Mouse (Mus musculus) adrenal gland, postnatal 25 days (tissue): Measurements from ENCODE around the gene Gpr155. TPM values are rescaled to one million over a fixed set of nuclear protein-coding genes. Genes with fewer than 3 reads are reported as not detected.

Experiments
- DNase-seq: peaks from one replicate; pipeline ENCODE4 v3.0.0; 2021; ENCODE audit warnings: mixed read lengths
- total RNA-seq: library from RNA; stranded (reverse); gene quantifications from 2 replicates; pipeline ENCODE4 v1.2.3, GENCODE M21; 2021

Gene Gpr155
- total RNA-seq, 1 experiment from 2014 or later: 8.3 TPM

DNA sequence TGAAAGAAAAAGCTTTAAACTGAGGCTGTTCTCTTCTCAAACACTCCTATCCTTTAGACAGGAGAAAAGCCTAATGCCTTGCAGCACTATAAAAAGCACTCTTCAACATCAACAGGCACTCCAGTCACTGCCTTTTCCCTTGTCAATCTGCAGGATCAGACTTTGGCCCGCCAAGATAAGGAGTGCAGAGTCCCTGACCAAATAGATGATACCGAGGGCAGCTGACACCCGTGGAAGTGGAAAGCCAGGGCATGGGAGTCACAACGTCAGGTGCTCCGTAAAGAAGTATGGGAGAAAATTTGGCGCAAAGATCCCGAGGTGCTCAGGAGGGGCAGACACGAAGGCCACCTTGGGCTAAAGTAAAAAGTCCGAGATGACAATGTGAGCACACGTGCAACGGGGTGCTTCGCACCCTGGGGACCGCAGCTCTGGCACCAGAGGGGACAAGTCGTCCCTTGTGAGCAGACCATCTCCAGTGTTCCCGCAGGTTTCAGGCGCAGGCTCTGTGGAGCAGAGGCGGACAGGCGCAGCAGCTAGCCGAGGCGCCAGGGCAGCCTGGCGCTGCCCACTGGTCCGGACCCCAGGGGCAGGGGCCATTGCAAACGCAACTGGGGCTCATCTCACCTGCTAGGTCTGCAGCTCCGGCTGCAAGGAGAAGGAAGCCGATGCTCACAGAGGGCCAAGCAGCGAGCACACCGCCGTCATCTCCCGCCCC is 574 bp downstream of the Gpr155 start:
- no peak for DNase-seq

DNA sequence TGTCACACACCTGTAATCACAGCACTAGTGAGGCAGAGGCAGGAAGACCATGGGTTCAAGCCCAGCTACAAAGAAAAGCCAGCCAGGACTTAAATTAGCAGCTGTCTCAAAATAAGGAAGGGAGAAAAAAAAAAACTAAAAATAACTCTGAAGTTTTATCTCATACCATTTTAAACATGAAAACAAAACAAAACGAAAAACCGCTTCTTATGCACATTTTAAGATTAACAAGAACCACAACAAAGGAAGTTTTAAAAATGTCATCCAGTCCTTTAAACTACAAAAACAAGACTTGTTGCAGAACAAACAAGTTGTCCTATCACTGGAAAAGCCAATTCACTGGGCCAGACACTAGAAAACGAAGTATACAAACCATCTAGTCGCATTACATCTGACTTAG is 1.2 kb downstream of the Gpr155 start:
- no peak for DNase-seq

DNA sequence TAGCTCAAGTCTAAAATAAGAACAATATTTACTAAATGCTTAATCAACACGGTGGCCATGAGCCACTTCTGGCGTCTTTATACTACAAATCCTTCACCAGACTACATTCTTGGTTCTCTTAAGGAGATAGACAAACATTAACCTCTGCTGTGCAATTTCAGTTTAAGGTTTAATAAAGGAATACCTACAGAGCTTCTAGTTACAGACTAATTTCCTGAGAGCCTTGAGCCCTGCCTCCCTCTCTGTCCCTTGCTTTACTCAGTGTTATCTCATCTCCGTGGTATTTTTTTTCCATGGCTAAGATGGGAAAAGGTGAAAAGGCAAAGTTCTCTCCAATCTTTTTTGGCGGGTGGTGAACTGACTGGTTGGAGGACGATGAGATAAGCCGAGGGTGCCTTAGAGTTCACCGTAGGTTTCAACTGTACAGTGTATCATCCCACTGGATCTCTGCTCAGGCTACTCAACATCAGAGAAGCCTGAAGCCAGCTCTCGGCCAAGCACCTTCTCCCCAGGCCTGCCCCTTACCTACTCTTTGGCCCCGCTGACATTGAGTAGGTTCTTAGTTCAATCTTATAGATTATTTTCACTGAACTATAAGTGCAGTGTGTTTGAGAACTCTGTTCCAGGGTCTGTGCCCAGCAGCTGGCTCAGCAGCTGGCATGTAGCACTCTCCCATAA is 5.9 kb downstream of the Gpr155 start:
- DNase-seq: no peak

DNA sequence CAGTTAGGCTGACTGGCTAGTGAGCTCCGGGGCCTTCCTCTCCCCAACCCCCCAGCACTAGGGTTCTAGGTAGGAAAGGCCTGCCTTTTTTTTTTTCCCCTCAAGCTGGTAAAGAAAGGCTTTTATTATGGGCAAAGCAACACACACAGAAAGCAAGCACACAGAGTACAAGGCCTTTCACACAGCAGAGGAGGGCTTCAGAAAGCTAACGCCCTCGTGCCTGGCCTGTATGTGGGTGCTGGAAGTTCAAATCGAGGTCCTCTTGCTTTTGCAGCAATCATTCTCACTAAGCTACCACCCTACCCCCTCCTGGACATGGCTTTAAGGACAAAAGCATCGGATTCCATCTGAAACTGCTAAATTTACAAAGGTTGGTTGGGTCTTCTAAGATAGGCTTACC is 6.7 kb downstream of the Gpr155 start:
- no peak for DNase-seq

DNA sequence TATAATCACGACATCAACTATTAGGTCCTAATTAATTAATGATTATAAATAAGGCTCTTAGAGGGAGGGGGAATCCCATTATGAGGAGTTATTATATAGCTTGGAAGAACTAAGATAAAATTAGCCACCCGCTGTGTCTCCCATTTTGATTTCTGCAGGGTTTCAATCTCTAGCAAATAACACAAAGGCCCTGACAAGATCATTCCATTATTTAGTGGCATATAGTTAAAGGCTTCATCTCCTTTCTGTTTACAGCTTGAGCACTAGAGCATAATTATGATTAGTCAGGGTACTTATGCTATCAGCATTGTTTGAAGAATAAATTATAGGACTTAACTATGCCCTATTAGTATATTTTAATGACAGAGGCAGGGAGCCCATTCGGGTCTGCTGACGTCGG is 8.0 kb downstream of the Gpr155 start:
- DNase-seq: no peak

DNA sequence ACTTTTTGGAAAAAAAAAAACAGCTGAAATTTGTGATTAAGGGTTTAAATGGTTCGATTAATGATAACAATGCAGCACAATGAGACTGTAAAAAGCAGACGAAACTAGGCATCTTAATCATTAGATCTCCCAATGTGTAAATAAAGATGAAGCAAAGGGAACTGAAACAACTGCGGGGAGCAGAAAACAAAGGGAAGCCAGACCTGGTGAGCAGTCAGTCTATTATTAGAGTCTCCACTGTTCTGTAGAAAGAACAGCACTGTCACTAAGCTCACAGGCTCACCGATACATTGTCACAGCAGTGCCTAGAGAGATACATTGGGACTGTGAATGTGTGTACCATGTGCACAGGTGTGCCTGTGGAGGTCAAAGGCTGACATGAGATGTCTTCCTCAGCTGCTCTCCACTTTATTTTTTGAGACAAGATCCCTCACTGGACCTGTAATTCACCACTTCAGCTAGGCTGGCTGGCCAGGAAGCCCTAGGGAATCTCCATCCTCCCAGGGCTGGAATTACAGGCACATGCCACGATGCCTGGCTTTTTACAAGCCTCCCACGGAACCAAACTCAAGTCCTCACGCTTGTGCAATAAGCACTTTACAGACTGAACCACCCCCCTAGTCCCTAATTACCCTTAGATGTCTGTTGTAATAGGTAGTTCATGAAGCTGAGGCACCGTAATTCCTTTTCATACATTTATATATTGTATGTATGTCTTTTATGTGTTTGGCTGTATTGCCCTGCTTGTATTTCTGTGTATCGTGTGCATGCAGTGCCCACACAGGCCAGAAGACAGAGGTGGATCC is 14.6 kb downstream of the Gpr155 start:
- DNase-seq: no peak

DNA sequence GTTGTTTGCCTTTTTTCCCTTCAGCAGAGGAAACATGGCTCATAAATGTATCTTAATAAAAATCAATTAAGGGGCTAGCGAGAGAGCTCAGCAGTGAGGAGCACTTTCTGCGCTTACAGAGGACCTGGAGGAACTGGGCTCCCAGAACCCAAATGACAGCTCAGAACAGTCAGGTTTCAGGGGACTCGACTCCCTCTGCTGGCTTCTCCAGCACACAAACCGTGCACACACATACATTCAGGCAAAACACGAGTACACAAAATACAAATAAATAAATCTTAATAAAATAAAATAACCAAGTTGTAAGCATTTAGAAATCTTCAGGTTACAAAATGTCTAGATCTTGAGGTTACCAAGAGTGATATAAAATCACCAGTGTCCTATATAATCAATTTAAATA is 22.9 kb downstream of the Gpr155 start:
- no peak for DNase-seq

DNA sequence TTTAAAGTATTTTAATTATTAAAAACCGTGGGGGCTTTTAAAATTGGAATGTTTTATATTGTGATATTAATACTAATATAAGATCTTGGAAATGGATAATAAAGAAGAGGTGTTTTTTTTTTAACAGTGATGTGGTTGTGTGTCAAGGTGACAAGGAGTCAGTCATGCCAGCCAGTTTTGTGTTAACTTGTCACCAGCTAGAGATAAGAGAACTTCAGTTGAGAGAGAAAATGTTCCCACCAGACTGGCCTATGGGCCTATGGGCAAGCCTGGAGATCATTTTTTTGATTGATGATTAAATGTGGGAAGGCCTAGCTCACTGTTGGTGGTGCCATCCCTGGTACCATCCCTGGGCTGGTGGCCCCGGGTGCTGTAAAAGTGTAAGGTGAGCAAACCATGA is 25.8 kb downstream of the Gpr155 start:
- no peak for DNase-seq

DNA sequence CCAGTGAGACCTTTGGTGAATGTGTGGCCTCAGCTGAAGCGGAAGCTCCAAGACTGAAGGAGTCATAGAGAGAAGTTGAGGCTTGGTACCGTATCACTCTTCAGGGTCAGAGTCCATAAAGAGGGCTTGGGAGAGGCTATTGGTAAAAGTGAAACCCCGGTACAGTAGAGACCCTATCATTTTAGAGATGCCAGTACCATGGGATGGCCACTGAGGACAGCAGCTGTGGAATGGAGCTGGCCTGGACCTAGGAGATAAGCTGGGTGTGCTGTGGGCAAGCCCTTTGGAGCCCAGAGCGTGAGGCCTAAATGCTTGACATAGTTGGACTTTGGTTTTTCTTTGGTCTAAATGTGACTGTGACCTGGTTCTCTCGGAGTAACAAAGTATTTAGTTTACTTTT is 26.4 kb downstream of the Gpr155 start:
- DNase-seq: no peak

DNA sequence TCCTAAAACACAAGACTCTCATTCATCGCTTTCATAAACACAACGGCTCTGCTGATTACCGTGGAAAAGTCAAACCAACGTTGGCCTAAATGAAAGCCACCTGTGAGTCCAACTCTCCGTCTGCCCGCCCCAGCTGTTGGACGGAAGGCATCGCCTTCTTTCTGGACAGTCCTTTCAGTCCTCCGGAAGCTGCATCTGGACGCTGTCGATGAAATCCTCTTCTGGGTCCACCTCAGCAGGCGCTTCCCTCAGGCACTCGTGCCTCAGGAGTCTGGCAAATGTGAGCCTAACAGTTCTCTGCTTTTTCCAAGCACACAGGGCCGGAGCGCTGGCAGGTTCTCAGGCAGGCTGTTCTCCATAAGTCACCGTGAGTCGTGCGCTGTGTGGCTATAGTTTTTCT is 29.4 kb downstream of the Gpr155 start:
- no peak for DNase-seq

DNA sequence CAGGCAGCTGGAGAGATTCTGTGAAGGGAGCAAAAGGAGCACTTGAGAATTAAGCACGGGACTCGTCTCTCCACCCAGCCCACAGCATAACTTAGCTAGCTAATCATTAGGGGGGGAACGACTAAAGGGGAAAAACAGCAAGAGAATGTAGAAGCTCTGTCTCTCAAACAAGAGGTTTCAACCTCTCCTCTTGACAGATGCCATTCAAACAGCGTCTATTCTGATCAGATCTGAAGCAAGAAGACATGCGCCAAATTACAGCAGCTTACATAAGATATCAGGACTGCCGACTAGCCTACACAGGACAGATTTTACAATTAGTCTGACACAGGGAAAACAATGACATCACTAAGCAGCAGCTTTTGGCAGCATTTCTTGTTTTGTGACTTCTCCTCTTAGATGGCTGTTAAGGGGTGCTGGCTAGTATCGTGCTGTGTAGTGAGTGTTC is 34.4 kb downstream of the Gpr155 start:
- no peak for DNase-seq

DNA sequence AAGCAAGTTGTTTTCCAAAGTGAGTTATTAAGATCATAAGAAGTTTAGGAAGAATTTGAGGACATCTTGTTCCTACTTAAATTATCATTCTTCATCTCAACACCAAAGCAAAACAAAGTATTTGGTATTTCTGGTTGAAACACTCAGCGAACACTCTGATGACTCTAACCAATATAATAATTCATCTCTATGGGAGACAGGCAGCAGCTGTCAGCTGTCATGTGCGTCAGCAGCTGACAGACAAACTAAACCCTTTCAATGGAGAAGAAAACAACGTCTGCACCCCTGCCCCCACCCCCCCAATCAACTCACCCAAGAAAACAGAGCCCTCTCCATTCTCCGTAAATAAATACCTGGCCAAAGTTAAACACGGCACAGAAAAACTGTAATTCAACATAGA is 34.9 kb downstream of the Gpr155 start:
- no peak for DNase-seq

DNA sequence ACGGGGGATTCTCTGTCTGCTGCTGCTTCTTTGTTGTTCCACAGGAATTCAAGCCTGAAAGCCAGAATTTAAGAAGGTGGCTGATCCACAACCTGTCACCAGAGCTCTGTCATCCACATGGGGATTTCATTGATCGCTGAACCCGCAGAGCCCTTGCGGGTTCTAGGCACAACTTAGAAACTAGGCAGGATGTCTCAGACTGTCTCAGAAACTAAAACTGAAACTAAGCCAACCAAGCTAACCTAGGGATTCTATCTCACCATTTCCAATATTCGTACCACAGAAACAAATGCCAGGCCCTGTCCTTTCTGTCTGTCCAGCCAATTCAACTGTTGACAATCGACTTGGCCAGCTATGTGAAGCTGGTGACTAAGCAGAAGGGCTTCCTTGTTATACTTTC is 38.2 kb downstream of the Gpr155 start:
- no peak for DNase-seq

DNA sequence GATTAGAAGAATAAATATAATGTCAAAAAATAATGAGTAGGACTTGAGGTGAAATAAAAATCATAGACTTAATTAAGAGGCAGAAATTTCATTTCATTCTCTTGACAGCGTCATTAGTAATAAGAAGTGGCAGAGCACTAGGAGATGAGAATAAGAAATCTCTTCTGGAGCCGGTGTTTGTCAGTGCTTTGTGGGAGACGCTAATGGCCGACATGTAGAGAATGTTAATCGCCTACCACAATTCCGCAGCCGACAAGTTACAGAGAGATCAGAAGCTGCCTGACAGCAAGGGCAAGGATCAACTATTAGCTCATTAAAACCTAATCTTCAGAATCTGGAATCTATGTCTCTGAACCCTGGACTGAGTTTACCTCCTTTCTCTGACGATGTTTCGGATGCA is 38.6 kb downstream of the Gpr155 start:
- no peak for DNase-seq

DNA sequence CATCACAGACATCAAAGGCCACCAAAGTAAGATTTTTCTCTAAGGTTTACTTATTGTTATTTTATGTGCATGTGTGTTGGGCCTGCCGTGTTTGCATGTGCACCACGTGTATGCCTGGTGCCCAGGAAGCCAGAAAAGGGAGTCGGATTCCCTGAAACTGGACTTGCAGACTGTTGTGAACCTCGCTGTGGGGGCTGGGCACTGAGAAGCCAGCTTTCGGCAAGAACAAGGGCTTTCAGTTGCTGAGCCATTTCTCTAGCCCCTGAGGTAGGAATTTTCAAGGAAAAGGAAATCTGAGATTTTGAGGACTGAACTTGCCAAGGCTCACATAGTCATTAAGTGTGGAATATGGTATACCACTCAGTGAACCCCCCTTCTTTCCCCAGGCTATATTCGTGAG is 39.2 kb downstream of the Gpr155 start:
- DNase-seq: no peak

DNA sequence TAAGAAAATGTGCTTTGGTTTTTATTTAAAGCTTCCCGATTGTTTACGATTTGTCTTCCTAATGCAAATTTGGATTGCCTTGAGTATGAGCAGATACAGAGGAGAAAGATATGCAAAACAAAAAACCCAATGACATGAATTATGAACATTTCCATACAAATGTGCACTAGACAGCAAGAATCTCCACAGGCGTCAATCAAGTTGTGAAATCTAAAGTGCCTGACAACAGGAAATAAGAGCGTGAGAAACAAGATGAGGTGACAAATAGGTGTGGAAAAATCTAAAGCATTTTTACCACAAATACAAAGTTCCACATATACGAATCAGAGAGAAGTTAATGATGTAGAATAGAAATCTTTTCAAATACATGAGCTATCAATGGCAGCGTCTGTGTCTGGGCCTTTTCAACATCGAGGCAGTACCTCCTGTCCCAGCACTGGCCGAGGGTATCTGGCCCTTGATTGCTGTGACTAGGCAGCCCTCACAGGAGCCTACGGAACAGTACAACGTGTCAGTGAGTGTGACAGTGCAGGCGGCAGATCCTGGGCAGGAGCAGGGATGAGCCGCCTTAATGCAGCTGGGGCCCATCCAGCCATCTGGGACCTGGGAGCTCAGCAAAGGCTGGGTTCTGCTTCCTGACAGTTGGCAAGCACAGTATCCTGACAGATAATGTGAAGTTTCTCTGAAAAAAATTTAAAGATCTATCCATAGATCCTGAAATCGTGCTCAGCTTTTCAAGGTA is 39.9 kb downstream of the Gpr155 start:
- no peak for DNase-seq

DNA sequence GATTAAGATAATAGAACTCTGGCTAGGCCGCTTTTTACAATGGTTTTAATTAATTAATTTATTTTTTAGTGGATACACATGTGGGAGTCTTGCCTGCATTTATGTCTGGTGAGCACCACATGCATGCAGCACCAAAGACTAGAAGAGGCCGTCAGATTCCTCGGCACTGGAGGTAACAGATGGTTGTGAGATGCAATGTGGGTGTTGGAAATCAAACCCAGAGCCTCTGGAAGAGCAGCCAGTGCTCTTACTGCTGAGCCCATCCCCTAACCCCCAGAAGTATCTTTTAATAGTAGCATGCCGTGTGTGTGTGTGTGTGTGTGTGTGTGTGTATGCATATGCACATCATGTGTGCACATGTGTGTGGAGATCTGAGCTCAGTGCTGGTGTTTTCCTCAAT is 41.2 kb downstream of the Gpr155 start:
- DNase-seq: no peak

DNA sequence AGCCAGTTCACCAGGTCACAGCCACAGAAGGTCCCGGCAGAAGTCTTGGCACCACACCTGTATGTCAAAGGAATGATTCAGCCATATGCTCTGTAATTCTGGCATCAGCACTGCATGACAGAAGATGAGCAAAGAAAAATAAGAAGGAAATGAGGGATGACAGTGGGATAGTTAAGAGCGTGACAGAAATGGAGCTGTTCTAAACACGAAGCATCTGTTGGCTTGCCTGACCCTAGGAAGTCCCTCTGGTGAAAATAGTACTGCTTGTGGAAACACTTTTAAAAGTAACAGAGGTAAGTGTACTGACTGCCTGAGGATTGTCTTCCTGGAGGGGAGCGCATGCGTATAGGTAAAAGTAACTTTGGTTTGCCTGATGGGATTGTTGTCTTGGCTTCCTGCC is 42.7 kb downstream of the Gpr155 start:
- DNase-seq: no peak

DNA sequence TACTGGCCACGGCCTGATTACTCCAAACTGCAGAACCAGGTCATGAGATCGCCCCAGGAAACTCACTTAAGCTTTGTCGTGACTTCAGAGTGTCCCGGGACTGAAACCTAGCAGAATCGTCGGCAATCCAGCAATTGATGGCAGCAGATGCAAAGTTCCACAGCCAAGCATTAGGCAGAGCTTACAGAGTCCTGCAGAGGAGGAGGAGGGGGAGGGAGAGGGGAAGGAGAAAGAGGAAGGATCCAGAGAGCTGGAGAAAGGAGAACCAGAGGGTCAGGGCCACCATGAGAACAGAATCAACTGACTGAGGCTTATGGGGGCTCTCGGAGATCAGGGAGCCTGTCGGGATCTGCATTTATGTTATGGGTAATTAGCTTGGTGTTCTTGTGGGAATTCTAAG is 48.0 kb downstream of the Gpr155 start:
- no peak for DNase-seq

DNA sequence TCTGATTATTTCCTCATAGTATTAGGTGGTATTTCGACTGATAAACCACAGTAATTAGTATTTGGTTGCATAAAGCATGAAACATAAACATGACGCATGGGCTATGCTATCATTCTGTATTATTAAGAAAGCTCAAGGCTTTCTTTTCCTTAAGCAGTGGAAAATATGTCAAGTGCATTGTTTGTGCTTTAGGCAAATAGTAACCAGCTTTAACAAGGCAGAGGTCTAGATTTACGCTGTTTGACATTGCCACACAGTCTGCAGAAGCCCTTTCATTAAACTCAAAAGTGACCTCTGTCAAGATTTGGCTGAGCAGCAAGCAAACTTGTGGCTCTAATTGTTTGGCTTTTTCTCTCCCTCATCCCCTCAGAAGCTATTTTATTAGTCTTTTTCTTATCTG is 50.4 kb downstream of the Gpr155 start:
- no peak for DNase-seq

DNA sequence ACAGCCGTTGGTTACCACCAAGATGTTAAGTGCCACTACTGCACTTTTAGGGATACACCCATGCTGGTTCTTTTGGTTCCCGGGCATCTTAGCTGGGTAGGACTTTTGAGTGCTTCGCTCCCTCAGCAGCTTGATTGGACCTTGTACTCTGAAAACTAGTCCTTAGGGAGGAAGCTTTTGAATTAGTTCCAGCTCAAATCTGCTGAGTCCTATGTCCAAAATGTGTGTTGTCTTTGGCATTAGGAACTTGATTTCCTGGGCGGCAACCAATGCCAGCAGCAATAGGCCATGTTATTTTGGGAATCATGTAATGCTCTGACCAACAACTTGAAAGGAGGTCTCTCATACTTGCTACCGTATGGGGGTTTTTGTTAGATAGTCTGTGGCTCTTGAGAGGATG is 60.5 kb downstream of the Gpr155 start:
- DNase-seq: no peak

DNA sequence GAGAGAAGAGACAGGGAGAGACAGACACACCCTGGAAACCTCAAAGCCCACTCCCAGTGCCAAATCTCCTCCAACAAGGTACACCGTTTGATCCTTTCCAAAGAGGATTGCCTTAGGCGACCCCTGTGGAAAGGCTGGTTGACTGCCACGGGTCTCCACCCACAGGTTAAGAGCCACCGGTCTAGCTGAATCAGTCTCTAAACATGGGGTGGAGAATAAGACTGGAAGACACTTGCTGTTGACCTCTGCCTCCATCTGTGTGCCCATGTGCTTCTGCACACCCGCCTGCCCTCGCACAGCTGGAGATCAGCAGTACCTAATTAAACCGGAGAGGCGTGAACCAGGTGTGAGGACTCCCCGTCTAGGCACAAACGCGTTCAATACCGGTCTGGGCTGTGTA is 63.4 kb downstream of the Gpr155 start:
- DNase-seq: no peak

DNA sequence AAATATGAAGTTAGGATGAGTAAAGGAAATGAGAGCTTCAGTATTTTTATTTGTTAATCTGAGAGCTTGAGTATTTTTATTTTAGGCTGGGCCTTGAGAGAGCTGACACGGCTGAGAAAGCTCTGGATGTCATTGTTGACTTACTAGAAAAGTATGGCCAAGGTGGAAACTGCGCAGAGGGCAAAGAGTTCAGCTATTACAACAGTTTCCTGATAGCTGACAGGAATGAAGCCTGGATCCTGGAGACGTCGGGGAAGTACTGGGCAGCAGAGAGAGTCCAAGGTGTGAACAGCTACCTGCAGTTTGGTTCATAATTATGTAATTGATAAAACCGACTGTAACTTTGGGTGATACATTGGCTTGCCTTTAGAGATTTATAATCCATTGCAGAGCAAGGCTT is 67.2 kb downstream of the Gpr155 start:
- DNase-seq: no peak
